Mouse (Mus musculus) 3134 (cell line): ENCODE measurements around the gene Gm28230.

Source experiments
- DNase-seq: peaks from one replicate; pipeline ENCODE4 v3.0.0-alpha.2; 2011; ENCODE audit warnings: low spot score; ENCODE audit not compliant: insufficient read length; ENCODE audit errors: extremely low read depth

Gene Gm28230

DNA sequence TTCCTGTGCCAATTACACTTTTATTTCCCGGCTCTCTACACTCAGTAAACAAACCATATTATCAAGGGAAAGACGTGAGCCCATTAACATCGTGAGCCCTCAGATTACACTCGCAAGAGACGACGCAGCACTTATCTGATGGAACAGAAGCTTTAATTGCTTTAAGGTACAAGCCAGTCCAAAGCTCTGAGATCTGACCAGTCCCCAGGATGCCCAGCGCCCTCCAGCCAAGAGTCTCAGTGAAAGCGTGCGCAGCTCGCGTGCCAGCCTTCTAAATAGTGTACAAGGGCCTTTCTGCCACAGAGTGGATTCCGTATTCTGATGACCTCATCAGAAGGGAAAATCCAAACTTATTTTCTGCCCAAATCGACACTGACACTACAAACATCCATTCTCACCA, 35.4 kb downstream of the Gm28230 start:
- DNase-seq = no peak

DNA sequence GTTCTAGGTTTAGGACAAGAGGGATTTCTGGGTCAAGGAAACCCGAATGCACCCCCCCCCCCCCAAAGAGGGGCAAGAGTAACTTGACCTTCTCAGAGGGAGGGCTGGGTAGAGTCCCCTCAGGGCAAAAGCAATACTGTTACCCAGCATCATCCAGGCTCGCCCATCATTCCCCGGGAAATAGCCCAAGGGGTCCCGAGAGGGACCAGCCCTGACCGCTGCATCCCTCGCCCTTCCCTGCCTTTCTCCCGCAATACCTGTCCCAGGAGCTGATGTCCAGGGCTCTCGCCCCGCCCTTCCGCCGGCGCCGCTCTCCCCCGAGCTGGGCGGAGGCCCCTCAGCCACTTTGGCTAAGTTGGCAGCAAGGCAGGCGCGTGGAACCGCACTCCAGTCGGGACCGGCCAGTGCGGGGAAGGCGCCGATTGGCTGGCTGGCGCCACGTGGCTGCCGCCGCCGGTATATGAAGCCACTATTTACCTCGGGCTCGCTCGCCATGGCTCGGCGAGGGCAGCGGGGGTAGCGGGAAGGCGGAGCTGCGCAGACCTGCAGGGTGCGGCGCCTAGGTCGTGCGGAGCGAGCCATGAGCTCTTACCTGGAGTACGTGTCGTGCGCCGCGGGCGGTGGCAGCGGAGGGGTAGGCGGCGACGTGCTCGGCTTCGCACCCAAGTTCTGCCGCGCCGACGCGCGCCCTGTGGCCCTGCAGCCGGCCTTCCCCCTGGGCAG, 36.2 kb downstream of the Gm28230 start, which contains the start of gene Hoxd1:
Gene Hoxd1 (plus strand): TSS at position 459 of the 723 bp plus-strand sequence.
- no peak for DNase-seq

DNA sequence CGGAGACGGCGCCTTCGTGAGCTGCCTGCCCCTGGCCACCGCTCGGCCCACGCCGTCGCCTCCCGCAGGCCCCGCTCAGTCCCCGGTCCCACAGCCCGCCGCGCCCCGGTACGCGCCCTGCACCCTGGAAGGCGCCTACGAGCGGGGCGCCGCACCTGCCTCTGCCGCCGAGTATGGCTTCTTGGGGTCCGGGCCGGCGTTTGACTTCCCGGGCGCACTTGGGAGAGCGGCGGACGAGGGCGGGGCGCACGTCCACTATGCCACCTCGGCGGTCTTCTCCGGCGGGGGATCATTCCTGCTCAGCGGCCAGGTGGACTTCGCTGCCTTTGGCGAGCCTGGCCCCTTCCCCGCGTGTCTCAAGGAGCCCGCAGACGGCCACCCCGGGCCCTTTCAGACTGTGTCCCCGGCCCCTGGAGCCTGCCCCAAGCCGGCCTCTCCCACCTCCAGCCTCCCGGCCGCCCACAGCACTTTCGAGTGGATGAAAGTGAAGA, 36.8 kb downstream of the Gm28230 start:
- no peak for DNase-seq

DNA sequence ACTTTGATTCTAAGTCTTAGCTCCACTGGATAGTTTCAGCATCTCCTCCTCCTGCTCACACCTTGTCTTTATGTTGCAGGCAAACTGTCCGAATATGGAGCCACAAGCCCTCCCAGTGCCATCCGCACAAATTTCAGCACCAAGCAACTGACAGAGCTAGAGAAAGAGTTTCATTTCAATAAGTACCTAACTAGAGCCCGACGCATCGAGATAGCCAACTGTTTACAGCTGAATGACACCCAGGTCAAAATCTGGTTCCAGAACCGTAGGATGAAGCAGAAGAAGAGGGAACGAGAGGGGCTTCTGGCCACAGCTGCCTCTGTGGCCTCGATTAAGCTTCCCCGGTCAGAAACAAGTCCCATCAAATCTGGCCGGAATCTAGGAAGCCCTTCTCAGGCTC, 37.4 kb downstream of the Gm28230 start:
- no peak for DNase-seq

DNA sequence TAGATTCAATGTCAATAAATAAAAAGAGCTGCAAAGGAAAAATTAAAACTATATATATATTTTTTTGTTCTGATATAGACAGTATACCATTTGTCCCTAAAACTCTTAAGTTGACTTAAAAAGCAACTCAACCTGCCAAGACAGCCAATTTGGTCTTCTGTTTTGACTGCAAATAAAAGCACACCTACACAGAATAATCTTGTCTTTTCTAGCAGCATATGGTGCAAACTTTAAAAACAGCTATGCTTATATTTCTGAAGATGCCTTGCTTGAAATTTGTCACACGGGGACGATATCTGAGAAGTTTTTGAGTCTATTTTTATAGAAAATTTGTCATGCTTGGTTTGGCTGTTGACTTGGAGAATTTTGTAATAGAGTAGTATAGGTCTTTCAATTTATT, 47.8 kb downstream of the Gm28230 start:
- no peak for DNase-seq

DNA sequence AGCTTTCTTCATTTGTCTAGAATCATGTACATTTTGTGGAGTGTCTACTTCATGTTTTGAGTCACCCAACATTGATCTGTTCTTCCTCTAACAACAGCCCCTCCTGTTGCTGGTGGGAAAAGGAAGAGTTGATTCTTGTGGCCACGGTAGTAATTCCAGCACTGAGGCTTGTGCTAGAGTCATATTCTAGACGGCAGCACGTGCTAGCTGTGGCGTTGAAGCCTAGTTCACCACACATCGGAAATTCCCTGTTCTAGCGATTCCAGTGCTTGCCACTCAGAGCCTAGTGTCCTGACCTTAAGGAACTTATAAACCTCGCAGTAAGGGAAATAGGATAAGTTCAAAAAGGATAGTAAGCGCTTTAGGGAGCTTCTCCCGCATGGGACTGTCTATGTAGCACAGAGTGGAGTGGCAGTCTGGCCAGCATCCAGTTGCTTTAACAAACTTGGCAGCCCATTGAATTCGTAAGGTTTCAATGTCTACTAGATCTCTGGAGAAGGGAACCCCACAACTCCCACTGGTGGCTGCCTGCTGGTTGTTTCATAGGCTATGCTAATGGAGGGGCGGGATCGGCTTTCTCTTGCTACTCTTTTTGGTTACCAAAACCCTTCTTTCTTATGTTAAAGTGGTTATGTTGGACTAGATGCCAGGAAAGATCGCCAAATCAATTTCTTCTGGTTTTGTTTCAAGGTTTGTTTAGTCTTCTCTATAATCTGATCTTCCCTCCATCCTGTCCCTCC, 51.2 kb downstream of the Gm28230 start:
- DNase-seq = no peak

DNA sequence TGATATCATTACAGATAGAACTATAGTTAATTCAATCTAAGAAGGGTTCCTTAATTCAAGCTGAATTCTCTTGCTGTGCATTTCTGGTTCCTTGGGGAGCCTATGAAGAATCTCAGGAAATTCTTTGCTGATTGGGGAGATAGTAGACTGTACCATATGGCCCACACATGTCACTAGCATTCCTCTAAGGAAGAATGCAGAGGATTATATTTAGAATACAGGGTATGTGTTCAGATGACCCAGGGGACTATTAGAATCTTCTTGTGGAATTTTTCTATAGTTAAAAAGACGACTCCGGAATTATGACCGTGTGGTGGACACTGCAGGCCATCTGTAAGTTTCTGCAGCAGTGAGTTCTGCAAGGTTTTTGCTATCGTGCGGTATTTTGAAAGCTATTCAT, 54.9 kb downstream of the Gm28230 start:
- no peak for DNase-seq

DNA sequence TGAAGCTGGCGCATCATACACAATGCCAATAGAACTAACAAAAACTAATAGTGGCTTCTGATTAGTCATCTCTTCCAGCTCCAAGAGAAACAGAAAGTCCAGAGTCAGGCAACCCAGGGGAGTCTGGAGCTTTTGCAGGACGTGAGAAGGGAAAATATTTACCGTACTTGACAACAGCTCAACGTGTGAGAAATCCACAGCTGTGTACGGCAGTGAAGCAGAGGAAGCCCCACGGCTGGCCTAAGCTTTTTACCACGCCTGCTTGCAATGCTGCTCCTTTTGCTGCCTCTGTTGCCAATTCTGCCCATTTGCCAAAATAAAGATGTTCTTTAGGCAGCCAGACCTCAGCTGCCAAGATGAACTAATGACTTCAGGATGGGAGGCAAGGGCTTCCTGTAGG, 69.0 kb downstream of the Gm28230 start:
- peak; percentile 7 for DNase-seq
